Mouse (Mus musculus): ENCODE measurements around the gene Gadd45a. TPM values are rescaled to one million over a fixed set of nuclear protein-coding genes. Genes with fewer than 3 reads are reported as not detected.

Gene Gadd45a
- 49.5 and 65.0 TPM in 2 replicates for polyA plus RNA-seq (2015; fragmentation: Nextera tagmentation; extraction: Ambion mirVana)

DNA sequence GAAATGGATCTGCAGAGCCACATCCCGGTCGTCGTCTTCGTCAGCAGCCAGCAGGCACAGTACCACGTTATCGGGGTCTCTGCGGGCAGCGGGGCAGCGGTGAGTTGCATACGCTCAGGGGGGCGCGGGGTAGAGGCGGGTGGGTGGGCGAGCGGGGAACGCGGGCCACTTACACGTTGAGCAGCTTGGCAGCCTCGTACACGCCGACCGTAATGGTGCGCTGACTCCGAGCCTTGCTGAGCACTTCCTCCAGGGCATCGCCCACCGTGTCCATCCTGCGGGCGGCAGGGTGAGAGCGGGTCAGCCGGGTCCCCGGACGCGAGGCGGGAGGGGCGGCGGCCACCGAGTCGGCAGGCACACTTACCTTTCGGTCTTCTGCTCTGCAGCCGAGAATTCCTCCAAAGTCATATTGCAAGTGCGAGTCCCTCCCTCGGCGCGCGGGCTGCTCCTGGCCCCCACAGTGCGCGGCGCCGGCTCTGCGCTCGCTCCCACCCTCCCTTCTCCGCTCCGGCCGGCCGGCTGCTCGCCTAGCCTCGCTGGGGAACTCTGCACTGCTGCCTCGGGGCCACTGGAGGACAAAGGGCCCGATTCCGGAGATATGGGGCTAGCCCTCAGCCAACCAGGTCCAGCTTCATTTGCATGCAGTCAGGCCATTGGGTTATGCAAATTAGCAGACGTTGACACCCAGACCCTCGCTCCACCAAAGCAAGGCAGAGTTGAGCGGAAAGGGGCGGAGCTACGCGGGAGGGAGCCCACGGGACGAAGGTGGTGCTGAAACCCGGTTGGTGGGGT is at the start of gene Gadd45a:
Gene Gadd45a (minus strand): TSS at position 621 of the 792 bp plus-strand sequence.
- Histone ChIP-seq H3K9ac (replicated peaks) (peak within 1 kb of the TSS; percentile 97), H3K9me3 (ENCODE audit: low read length) (no peaks in the 10 kb centered on the region), H3K4me2 (ENCODE audit: low read depth, low read length) (peak within 1 kb of the TSS; percentile 87), H3K27ac (ENCODE audit: low read depth) (peak within 1 kb of the TSS; percentile 99), H3K36me3 (replicated peaks; ENCODE audit: insufficient read depth, low read length) (0 out of 2 replicates have a peak, but pooled peaks cover 2% of the 10 kb centered on the region), H3K4me3 (ENCODE audit: low read depth, low read length) (peak within 1 kb of the TSS; percentile 98), H3K4me1 (ENCODE audit: insufficient read depth) (peaks cover 20% of the 10 kb centered on the region; the same call in 1 of the 2 replicates), H3K27me3 (ENCODE audit: insufficient read depth, low read length) (no peaks in the 10 kb centered on the region)
- DNase-seq (peak; percentile 94), ATAC-seq (peak; percentile 90)
- peak; percentile 72; the same call in 1 of the 2 replicates for TF ChIP-seq EP300 (IDR thresholded peaks at IDR 0.05; ENCODE audit: low read depth)
- peak; percentile 31 for TF ChIP-seq CTCF (IDR thresholded peaks at IDR 0.05; ENCODE audit: low read depth)
- under 1% methylated on average over 66 of the region's 69 CpGs for WGBS (ENCODE audit: insufficient replicate concordance)

DNA sequence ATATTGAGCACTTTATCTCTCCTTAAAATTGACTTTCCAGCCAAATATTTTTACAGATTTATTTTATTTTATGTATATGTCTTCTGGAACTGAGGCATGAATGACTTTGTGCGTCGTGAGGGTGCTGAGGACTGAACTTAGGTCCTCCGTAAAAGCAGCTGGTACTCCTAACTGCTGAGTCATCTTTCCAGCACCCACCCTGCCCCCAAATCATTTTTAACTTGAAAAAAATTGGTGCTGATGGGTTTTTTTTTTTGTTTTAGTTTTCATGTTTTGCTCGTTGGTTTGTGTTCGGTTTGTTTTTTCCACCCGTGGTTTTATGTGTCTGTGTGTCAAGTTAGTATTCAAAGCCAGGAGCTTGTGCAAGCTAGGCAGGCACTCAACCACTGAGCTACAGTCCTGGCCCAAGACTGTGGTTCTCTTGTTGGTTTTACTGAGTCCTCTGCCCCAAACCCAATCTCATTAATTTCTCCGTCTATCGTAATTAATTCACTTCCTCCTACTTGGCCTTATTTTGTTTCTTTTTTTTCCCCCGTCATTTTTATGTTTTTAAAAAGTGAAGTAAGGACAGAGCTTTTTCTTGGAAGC is 48.7 kb upstream of the Gadd45a start:
- 66% methylated on average over 9 of the region's 9 CpGs for WGBS (ENCODE audit: insufficient replicate concordance)
- Histone ChIP-seq H3K36me3 (replicated peaks; ENCODE audit: insufficient read depth, low read length) (no peaks in the 10 kb centered on the region), H3K4me1 (ENCODE audit: insufficient read depth) (peaks cover 12% of the 10 kb centered on the region), H3K27ac (ENCODE audit: low read depth) (no peak overlapping the region), H3K9ac (replicated peaks) (no peak overlapping the region), H3K4me2 (ENCODE audit: low read depth, low read length) (no peak overlapping the region), H3K27me3 (ENCODE audit: insufficient read depth, low read length) (no peaks in the 10 kb centered on the region), H3K9me3 (ENCODE audit: low read length) (no peaks in the 10 kb centered on the region), H3K4me3 (ENCODE audit: low read depth, low read length) (no peak overlapping the region)
- DNase-seq (no peak), ATAC-seq (no peak)
- TF ChIP-seq CTCF (IDR thresholded peaks at IDR 0.05; ENCODE audit: low read depth) (no peak), EP300 (IDR thresholded peaks at IDR 0.05; ENCODE audit: low read depth) (no peak)

DNA sequence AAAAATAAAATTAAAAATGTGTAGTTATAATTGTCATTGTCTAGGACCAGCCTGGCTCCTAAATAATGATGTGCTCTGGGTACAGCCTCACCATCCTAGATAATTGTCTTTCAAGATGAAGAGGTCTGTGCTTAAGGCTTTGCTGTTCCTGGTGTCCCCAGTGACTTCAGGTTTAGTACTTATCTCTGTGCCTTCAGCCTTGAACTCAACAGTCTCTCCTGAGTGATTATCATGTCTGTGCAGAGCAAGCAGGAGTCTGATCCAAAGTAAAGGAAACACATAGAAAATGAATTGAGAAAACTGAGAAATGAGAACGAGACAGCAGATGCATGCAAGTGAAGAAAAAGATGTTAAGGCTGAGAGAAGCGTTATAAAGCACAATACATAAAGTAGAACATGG is 47.2 kb upstream of the Gadd45a start:
- Histone ChIP-seq H3K4me2 (ENCODE audit: low read depth, low read length) (no peak overlapping the region), H3K27ac (ENCODE audit: low read depth) (no peak overlapping the region), H3K9ac (replicated peaks) (no peak overlapping the region), H3K27me3 (ENCODE audit: insufficient read depth, low read length) (no peaks in the 10 kb centered on the region), H3K4me3 (ENCODE audit: low read depth, low read length) (no peak overlapping the region), H3K36me3 (replicated peaks; ENCODE audit: insufficient read depth, low read length) (no peaks in the 10 kb centered on the region), H3K9me3 (ENCODE audit: low read length) (no peaks in the 10 kb centered on the region), H3K4me1 (ENCODE audit: insufficient read depth) (peaks cover 7% of the 10 kb centered on the region; the same call in 1 of the 2 replicates)
- peak; percentile 48 for ATAC-seq
- TF ChIP-seq EP300 (IDR thresholded peaks at IDR 0.05; ENCODE audit: low read depth) (peak; percentile 66), CTCF (IDR thresholded peaks at IDR 0.05; ENCODE audit: low read depth) (no peak)
- WGBS (ENCODE audit: insufficient replicate concordance): 56% methylated on average over 2 of the region's 2 CpGs
- no peak for DNase-seq

DNA sequence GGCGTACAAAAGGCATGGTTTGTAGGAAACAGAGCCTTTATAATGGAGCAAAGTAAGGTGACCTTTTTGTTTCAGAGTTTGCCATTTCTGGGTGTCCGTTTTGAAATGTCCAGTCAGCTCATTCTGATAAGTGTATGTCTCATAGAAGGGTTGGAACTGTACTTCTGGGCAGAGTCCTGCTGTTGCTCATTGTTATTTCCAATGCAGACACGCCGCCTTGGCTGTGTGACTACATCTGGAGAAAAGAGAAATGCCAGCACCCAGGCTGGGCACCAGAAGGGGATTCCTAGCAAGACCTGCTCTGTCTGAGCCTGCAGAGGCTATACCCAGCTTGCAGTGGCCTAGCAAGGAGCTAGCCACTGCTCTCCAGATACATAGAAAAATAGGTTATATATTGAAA is 43.9 kb upstream of the Gadd45a start:
- Histone ChIP-seq H3K27me3 (ENCODE audit: insufficient read depth, low read length) (no peaks in the 10 kb centered on the region), H3K9ac (replicated peaks) (no peak overlapping the region), H3K27ac (ENCODE audit: low read depth) (no peak overlapping the region), H3K36me3 (replicated peaks; ENCODE audit: insufficient read depth, low read length) (no peaks in the 10 kb centered on the region), H3K9me3 (ENCODE audit: low read length) (no peaks in the 10 kb centered on the region), H3K4me2 (ENCODE audit: low read depth, low read length) (no peak overlapping the region), H3K4me1 (ENCODE audit: insufficient read depth) (peaks cover 14% of the 10 kb centered on the region), H3K4me3 (ENCODE audit: low read depth, low read length) (no peak overlapping the region)
- ATAC-seq (no peak), DNase-seq (no peak)
- TF ChIP-seq CTCF (IDR thresholded peaks at IDR 0.05; ENCODE audit: low read depth): no peak
- TF ChIP-seq EP300 (IDR thresholded peaks at IDR 0.05; ENCODE audit: low read depth): no peak
- 83% methylated on average over 4 of the region's 4 CpGs for WGBS (ENCODE audit: insufficient replicate concordance)

DNA sequence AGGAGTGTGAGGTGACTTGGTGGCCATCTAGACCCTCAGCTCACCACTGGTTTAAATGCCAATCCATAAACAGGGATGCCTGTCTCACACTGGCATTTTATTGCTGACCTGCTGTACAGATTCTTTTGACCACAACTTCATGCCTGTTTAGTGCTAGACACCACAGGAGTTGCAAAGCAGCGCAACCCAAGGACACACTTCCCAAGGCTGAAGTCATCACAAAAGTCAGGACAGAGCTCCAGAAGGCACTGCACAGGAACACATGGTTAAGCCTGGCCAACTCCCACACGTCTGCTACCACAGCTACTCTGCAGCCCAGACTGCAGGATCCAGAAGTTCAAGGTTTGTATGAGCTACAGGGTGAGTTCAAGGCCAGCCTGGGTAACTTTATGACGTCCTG is 40.8 kb upstream of the Gadd45a start:
- TF ChIP-seq CTCF (IDR thresholded peaks at IDR 0.05; ENCODE audit: low read depth) (no peak), EP300 (IDR thresholded peaks at IDR 0.05; ENCODE audit: low read depth) (no peak)
- H3K27ac ChIP-seq (ENCODE audit: low read depth): no peak overlapping the region
- no peak for DNase-seq

DNA sequence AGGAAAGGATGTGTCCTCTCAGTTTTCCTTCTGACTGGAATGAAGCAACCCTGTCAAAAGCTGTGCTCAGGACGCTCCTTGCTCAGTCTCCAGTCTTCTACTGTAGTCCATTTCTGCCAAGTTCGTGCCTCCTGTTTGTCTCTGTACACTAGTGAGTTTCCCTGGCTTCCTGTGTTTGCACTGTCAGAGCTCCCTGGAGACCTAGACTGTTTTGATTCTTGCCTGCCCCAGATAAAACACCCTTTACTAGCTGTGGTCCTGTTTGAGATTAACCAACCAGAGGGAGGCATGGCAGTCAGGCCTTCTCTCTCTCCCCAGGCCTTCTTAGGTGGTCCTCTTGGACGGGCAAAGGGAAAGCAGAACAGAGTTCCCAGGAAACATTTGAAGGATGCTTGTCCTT is 40.2 kb upstream of the Gadd45a start:
- Histone ChIP-seq H3K27me3 (ENCODE audit: insufficient read depth, low read length) (no peaks in the 10 kb centered on the region), H3K4me1 (ENCODE audit: insufficient read depth) (peaks cover 18% of the 10 kb centered on the region), H3K36me3 (replicated peaks; ENCODE audit: insufficient read depth, low read length) (no peaks in the 10 kb centered on the region), H3K9me3 (ENCODE audit: low read length) (no peaks in the 10 kb centered on the region), H3K27ac (ENCODE audit: low read depth) (0 out of 2 replicates have a peak overlapping the region, but pooled peaks have one; percentile 24), H3K9ac (replicated peaks) (no peak overlapping the region), H3K4me2 (ENCODE audit: low read depth, low read length) (no peak overlapping the region), H3K4me3 (ENCODE audit: low read depth, low read length) (no peak overlapping the region)
- DNase-seq (no peak), ATAC-seq (no peak)
- TF ChIP-seq CTCF (IDR thresholded peaks at IDR 0.05; ENCODE audit: low read depth) (no peak), EP300 (IDR thresholded peaks at IDR 0.05; ENCODE audit: low read depth) (no peak)
- WGBS (ENCODE audit: insufficient replicate concordance): 23% methylated on average over 3 of the region's 3 CpGs

More for the DNA sequence above, 40.8 kb upstream of the Gadd45a start:
- Histone ChIP-seq H3K9ac (replicated peaks) (no peak overlapping the region), H3K36me3 (replicated peaks; ENCODE audit: insufficient read depth, low read length) (no peaks in the 10 kb centered on the region), H3K4me2 (ENCODE audit: low read depth, low read length) (no peak overlapping the region), H3K4me1 (ENCODE audit: insufficient read depth) (peaks cover 18% of the 10 kb centered on the region), H3K27me3 (ENCODE audit: insufficient read depth, low read length) (no peaks in the 10 kb centered on the region), H3K9me3 (ENCODE audit: low read length) (no peaks in the 10 kb centered on the region), H3K4me3 (ENCODE audit: low read depth, low read length) (no peak overlapping the region)
- ATAC-seq: no peak
- WGBS (ENCODE audit: insufficient replicate concordance): 70% methylated on average over 3 of the region's 3 CpGs
